Mouse (Mus musculus): Measurements from ENCODE around the gene Irs3. TPM values are rescaled to one million over a fixed set of nuclear protein-coding genes. Genes with fewer than 3 reads are reported as not detected.

The Irs3 gene
- under 1 TPM in 2 of 4 experiments, not detected in 2; 0.18 to 0.26 TPM for total RNA-seq (2022)

DNA sequence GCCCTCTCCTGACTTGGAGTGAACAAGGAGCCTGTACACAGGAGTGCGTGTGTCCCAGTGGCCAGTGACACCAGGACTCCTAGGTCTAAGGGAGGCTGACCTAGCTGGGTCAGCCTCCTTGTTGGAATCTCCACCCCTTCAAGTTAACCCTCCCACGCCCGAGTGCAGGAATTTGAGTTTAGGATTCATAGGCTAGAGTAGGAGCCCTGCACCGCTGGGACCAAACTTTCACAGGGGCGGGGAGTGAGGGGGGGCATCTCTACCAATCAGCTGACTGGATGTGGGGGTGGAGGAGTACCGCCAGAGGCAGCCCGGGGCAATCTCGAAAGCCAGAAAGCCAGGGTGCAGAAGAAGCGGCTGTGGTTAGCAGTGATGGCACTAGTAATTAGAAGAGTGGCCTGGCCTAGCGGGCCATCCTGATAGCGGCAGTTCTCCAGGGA, at the start of gene Irs3:
Irs3 (minus strand) TSS at position 63 of the 440 bp plus-strand sequence.
- no peak for DNase-seq (ENCODE audit: low spot score in 2 of 2)

GRCm38 (mm10) chr5:137694796-137695195, 49.3 kb upstream of the Irs3 start:
- DNase-seq (ENCODE audit: low spot score in 2 of 2): no peak

- DNase-seq (ENCODE audit: low spot score in 2 of 2): no peak
These were observed 46.4 kb upstream of the Irs3 start for GRCm38 (mm10) chr5:137691881-137692280.

GRCm38 (mm10) chr5:137690531-137690930, 45.0 kb upstream of the Irs3 start:
- no peak for DNase-seq (ENCODE audit: low spot score in 2 of 2)

DNA sequence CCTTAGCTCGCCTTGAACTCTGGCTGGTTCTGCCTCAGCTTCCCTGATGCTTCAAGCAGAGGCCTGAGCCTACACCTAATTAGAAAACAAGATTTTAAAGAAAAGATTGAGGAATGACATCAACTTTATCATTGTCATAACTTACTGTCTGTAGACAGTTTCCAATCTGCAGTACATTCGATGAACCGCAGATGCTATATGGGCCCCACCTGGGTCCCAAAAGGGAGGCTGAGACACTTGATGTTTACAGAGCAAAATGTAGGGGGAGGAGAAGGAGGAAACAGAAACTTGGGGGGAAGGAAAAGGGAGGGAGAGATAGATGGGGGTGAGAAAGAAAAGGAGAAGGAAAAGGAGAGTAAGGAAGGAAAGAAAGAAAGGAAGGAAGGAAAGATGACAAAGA, 44.5 kb upstream of the Irs3 start:
- DNase-seq (ENCODE audit: low spot score in 2 of 2): no peak

DNA sequence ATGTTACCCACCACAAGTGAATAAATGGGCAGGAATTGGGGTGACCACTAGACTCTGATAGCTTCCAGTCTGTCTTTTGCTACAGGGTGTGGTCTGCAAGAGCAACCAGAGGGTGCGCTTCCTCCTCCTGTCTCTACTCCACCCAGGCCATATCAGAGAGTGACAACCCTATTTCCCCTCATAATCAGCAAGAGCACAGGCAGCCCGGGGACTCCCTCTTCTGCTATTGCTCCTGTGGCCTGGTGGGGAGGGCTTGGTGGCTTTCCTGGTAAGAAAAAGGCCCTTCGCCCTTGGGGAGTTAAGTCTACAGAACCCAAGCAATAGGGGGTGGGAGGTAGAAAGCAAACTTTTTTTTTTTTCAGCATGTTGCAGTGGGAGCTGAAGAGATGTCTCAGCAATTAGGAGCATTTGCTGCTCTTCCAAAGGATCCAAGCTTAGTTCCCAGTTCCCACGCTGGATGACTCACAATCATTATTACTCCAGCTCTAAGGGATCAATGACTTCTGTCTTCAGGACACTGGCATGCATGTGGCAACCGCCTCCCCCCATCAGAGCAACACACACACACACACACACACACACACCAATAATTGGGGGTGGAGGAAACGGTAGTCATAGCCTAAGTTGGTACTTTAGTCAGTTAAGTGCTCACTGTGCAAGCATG, 40.7 kb upstream of the Irs3 start:
- no peak for DNase-seq (ENCODE audit: low spot score in 2 of 2)

DNA sequence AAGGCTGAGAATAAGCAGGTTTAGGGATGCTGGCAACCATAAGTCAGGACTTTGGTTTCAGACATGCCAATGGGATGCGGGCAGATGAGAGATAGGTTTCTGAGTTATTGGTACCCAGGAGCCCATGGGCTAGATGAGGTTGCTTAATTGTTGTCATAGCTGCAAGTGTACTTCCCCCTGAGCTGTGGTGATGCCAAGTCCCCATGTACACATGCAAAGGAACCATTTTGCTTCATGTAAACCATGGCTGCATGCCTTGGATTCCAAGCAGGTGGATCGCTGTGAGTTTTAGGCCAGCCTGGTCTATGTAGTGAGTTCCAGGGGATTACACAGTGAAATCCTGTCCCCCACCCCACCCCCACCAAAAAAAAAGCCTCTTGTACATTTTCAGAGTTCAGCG, 40.1 kb upstream of the Irs3 start:
- DNase-seq (ENCODE audit: low spot score in 2 of 2): no peak

- peak; percentile 90 to 100 for DNase-seq (ENCODE audit: low spot score in 2 of 2)
These were observed 39.0 kb upstream of the Irs3 start, which contains the start of gene Agfg2 for GRCm38 (mm10) chr5:137684294-137685123. TSS of gene Agfg2 (minus strand) at chr5:137684726.

GRCm38 (mm10) chr5:137683388-137684293, 38.1 kb upstream of the Irs3 start:
- no peak for DNase-seq (ENCODE audit: low spot score in 2 of 2)

- no peak for DNase-seq (ENCODE audit: low spot score in 2 of 2)
These were observed 37.0 kb upstream of the Irs3 start for GRCm38 (mm10) chr5:137682526-137682925.

GRCm38 (mm10) chr5:137679726-137680125, 34.2 kb upstream of the Irs3 start:
- DNase-seq (ENCODE audit: low spot score in 2 of 2): no peak

- no peak for DNase-seq (ENCODE audit: low spot score in 2 of 2)
These were observed 33.2 kb upstream of the Irs3 start for GRCm38 (mm10) chr5:137678736-137679135.

DNA sequence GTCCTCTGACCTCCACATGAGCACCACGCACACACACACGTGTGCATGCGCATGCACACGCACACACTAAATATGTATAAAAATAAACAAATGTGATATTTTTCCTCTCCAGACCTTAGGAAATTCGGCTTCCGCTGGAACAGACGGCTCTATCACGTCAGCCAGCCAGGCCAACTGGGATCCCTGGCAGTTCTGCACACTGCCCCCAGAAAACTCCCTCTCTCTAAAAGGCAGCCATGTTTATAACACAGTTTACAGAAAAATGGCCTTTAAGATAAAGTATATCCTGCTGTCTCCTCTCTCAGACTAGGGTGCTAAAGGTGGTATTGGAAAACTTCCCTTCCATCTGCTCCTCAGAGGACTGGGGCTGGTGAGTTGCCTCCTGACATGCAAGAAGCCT, 32.3 kb upstream of the Irs3 start:
- DNase-seq (ENCODE audit: low spot score in 2 of 2): no peak

DNA sequence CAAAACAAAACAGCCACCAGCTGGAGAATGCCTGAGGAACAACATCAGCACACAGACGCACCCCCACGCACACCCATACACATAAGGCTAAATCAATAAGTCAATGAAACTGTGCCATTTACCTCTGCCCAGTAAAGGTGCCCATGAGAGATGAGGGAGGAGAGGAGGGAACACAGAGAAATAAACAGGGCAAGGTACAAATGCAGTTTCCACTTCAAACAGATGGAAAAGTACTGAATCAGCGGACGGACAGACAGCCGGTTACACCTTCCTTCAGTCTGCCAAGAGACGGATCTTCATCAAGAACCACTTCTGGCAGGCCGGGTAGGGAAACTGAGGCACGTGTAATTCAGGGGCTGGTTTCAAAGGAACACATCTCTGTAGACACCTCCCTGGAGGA, 29.3 kb upstream of the Irs3 start:
- no peak for DNase-seq (ENCODE audit: low spot score in 2 of 2)

DNA sequence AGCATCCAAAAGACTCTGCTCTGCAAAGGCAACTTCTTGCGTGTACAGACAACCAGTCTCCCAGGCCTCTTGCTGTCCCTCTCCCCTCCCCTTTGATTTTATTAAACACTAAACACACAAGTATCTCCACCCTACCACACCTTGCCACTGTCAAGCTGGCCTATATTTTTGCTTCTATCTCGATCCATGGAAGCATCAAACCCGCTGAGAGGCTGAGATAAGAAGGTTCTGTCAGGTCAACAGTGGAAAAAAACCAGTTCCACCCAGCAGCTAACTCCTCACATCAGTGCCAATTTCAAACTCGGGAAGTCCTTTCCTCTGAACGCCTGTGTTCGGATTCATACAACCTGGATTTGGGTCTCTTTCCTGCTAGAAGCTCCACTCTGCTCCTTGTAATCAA, 27.5 kb upstream of the Irs3 start:
- DNase-seq (ENCODE audit: low spot score in 2 of 2): no peak

DNA sequence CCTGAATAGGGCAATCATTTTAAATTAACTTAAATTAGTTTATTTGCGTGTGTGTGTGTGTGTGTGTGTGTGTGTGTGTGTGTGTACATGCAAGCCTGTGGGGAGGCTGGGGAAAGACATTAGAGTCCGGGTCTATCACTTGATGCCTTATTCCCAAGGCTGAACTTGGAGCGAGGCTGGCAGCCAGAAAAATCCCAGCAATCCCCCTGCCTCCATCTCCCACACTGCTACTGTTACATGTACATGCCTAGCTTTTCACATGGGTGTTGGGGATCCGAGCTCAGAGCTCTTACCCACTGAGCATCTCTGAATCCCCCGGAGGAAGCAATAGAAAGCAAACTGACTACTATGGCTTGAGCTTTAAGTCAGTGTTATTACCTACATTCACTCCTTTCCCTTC, 26.8 kb upstream of the Irs3 start:
- DNase-seq (ENCODE audit: low spot score in 2 of 2): no peak

DNA sequence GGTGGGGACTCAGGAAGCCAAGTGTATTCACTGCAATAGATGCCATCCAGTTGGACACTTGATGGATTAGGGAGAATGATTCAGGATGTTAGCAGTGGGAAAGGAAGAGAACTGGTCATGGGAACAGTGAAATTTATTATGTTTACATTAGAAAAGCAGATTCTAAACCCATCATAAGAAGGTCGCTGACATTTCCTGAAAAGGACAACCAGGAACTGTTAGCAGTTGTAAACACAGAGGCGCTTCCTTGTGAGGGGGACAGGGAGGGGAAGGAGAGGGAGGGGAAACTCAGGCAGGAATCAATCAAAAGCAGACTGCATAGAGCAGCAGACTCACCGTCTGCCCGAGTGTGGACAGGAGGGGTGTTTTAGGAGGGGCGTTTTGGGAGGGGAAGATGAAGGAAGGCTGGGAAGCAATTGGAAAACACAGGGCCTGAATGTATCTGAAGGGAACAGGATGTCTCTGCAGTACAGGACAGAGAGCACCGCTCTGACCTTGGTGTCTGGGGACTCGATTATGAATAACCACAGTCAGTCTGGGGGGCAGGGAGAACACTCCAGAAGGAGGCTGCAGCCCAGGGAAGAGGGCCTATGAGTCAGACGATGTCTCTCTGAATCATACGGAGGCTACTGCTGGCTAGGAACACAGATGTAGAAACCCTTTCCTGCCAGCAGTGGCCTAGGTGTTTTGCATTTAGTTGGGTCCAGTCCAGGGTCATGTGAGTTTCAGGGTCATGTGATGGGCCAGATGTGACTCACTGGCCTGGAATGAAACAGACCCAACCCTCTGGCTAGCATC, 26.1 kb upstream of the Irs3 start:
- peak in 1 of 2 experiments; percentile 44 for DNase-seq (ENCODE audit: low spot score in 2 of 2)

- no peak for DNase-seq (ENCODE audit: low spot score in 2 of 2)
These were observed 24.7 kb upstream of the Irs3 start for GRCm38 (mm10) chr5:137670240-137670639.

DNA sequence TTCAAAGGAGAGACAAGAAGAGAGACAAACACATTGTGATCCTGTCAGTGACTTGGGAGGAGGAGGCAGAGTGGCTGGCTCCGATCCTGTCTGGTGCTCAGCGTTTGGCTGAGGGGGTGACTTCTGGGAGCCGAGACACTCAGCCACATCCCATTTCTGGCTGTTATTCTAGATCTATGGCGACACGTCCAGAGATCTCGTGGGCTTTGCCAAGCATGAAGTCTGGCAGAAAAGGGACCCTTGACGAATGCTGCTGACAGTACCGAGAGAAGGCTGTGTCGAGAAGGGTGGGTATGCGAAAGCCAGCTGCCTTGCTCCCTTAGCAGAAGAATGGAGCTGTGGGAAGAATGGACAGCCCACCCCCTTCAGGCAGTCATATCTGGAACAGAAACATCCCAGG, 23.5 kb upstream of the Irs3 start:
- no peak for DNase-seq (ENCODE audit: low spot score in 2 of 2)

- DNase-seq (ENCODE audit: low spot score in 2 of 2): no peak
These were observed 17.5 kb upstream of the Irs3 start for GRCm38 (mm10) chr5:137663057-137663456.

All from left cerebral cortex, adult 8-10 months (tissue).